Mouse (Mus musculus) midbrain, embryonic 10.5 days (tissue): ENCODE measurements around the gene Shroom3. TPM values are rescaled to one million over a fixed set of nuclear protein-coding genes. Genes with fewer than 3 reads are reported as not detected.

ENCODE experiments used
- DNase-seq: peaks from one replicate; pipeline ENCODE4 v3.0.0-alpha.2; 2017; ENCODE audit warnings: low spot score
- H3K27ac ChIP-seq: fragments of 300-500 bp; sonication (generic); replicated peaks from 2 replicates; pipeline ENCODE4 v1.5.1; 2016; ENCODE audit warnings: mild to moderate bottlenecking
- H3K27me3 ChIP-seq: fragments of 300-500 bp; sonication (generic); 2 replicates; pipeline ENCODE4 v1.6.1; 2016; ENCODE audit warnings: low read depth, mild to moderate bottlenecking; ENCODE audit not compliant: poor library complexity, severe bottlenecking
- H3K36me3 ChIP-seq: fragments of 300-500 bp; sonication (generic); 2 replicates; pipeline ENCODE4 v1.6.1; 2016; ENCODE audit warnings: mild to moderate bottlenecking, moderate library complexity
- H3K4me1 ChIP-seq: fragments of 300-500 bp; sonication (generic); 2 replicates; pipeline ENCODE4 v1.6.1; 2016
- H3K4me3 ChIP-seq: fragments of 300-500 bp; sonication (generic); 2 replicates; pipeline ENCODE4 v1.5.1; 2016; ENCODE audit warnings: mild to moderate bottlenecking, moderate library complexity
- H3K9me3 ChIP-seq: fragments of 300-500 bp; sonication (generic); replicated peaks from 2 replicates; pipeline ENCODE4 v1.6.1; 2016; ENCODE audit warnings: mild to moderate bottlenecking
- WGBS: fragments of 180-500 bp; shearing (Covaris S2); methylation state at CpG from one replicate; pipeline ENCODE4 v1.1.7; 2016; 5-methylcytosine and 5-hydroxymethylcytosine counted together
- polyA plus RNA-seq: library from polyadenylated mRNA; unstranded; fragments of >200 nt; fragmentation: Nextera tagmentation; extraction: Ambion mirVana; gene quantifications from 2 replicates; pipeline ENCODE4 v1.2.1, GENCODE M21; 2016

The Shroom3 gene
- polyA plus RNA-seq, 1 experiment from 2014 or later = 8.3 TPM

GRCm38 (mm10) chr5:92857177-92857576, 173.9 kb downstream of the Shroom3 start:
- DNase-seq = no peak
- H3K4me3 ChIP-seq = no peak overlapping the region
- no peaks in the 10 kb centered on the region for H3K36me3 ChIP-seq
- WGBS = 79% methylated on average over 7 of the region's 7 CpGs
- no peaks in the 10 kb centered on the region for H3K9me3 ChIP-seq
- H3K4me1 ChIP-seq = peaks cover 29% of the 10 kb centered on the region
- H3K27ac ChIP-seq = no peak overlapping the region
- H3K27me3 ChIP-seq = no peaks in the 10 kb centered on the region

- WGBS = 91% methylated on average over 3 of the region's 3 CpGs
- H3K27me3 ChIP-seq = no peaks in the 10 kb centered on the region
- no peaks in the 10 kb centered on the region for H3K9me3 ChIP-seq
- no peak overlapping the region for H3K4me3 ChIP-seq
- DNase-seq = no peak
- no peak overlapping the region for H3K27ac ChIP-seq
- peaks cover 32% of the 10 kb centered on the region for H3K4me1 ChIP-seq
- no peaks in the 10 kb centered on the region for H3K36me3 ChIP-seq
These were observed 174.9 kb downstream of the Shroom3 start for GRCm38 (mm10) chr5:92858104-92858503.

GRCm38 (mm10) chr5:92858576-92858975, 175.3 kb downstream of the Shroom3 start:
- peaks cover 32% of the 10 kb centered on the region for H3K4me1 ChIP-seq
- no peaks in the 10 kb centered on the region for H3K36me3 ChIP-seq
- no peak for DNase-seq
- H3K27me3 ChIP-seq = no peaks in the 10 kb centered on the region
- no peak overlapping the region for H3K27ac ChIP-seq
- H3K4me3 ChIP-seq = no peak overlapping the region
- H3K9me3 ChIP-seq = no peaks in the 10 kb centered on the region
- WGBS = 93% methylated on average over 4 of the region's 4 CpGs

- 48% methylated on average over 10 of the region's 10 CpGs for WGBS
- H3K4me1 ChIP-seq = peaks cover 37% of the 10 kb centered on the region
- H3K27ac ChIP-seq = peak overlapping the region; percentile 42
- H3K27me3 ChIP-seq = no peaks in the 10 kb centered on the region
- no peak overlapping the region for H3K4me3 ChIP-seq
- peak; percentile 50 for DNase-seq
- H3K9me3 ChIP-seq = no peaks in the 10 kb centered on the region
- H3K36me3 ChIP-seq = no peaks in the 10 kb centered on the region
These were observed 178.3 kb downstream of the Shroom3 start for GRCm38 (mm10) chr5:92861416-92862112.

- WGBS = 64% methylated on average over 4 of the region's 4 CpGs
- DNase-seq = no peak
- Histone ChIP-seq H3K4me3 (no peak overlapping the region), H3K9me3 (no peaks in the 10 kb centered on the region), H3K4me1 (peaks cover 39% of the 10 kb centered on the region), H3K27me3 (no peaks in the 10 kb centered on the region), H3K36me3 (0 out of 2 replicates have a peak, but pooled peaks cover 4% of the 10 kb centered on the region), H3K27ac (no peak overlapping the region)
These were observed 181.9 kb downstream of the Shroom3 start for GRCm38 (mm10) chr5:92865090-92865489.

GRCm38 (mm10) chr5:92866546-92866945, 183.3 kb downstream of the Shroom3 start:
- Histone ChIP-seq H3K4me3 (no peak overlapping the region), H3K4me1 (peaks cover 30% of the 10 kb centered on the region), H3K9me3 (no peaks in the 10 kb centered on the region), H3K27ac (no peak overlapping the region), H3K36me3 (0 out of 2 replicates have a peak, but pooled peaks cover 7% of the 10 kb centered on the region), H3K27me3 (no peaks in the 10 kb centered on the region)
- DNase-seq = no peak
- 94% methylated on average over 8 of the region's 8 CpGs for WGBS

GRCm38 (mm10) chr5:92867253-92867652, 184.0 kb downstream of the Shroom3 start:
- H3K27ac ChIP-seq = no peak overlapping the region
- peaks cover 23% of the 10 kb centered on the region for H3K4me1 ChIP-seq
- 86% methylated on average over 4 of the region's 4 CpGs for WGBS

GRCm38 (mm10) chr5:92868231-92868630, 185.0 kb downstream of the Shroom3 start:
- no peak overlapping the region for H3K27ac ChIP-seq
- H3K36me3 ChIP-seq = 0 out of 2 replicates have a peak, but pooled peaks cover 7% of the 10 kb centered on the region
- H3K4me3 ChIP-seq = no peak overlapping the region
- no peaks in the 10 kb centered on the region for H3K27me3 ChIP-seq
- peaks cover 21% of the 10 kb centered on the region for H3K4me1 ChIP-seq
- no peaks in the 10 kb centered on the region for H3K9me3 ChIP-seq
- 87% methylated on average over 2 of the region's 2 CpGs for WGBS
- DNase-seq = no peak

More at GRCm38 (mm10) chr5:92867253-92867652, 184.0 kb downstream of the Shroom3 start:
- no peak for DNase-seq
- 0 out of 2 replicates have a peak, but pooled peaks cover 7% of the 10 kb centered on the region for H3K36me3 ChIP-seq
- H3K4me3 ChIP-seq = no peak overlapping the region
- no peaks in the 10 kb centered on the region for H3K9me3 ChIP-seq
- no peaks in the 10 kb centered on the region for H3K27me3 ChIP-seq

- H3K4me1 ChIP-seq = peaks cover 5% of the 10 kb centered on the region; the same call in 1 of the 2 replicates
- whole genome bisulfite sequencing = 59% methylated on average over 3 of the region's 3 CpGs
- no peak overlapping the region for H3K27ac ChIP-seq
- DNase-seq = no peak
- no peak overlapping the region for H3K4me3 ChIP-seq
- H3K9me3 ChIP-seq = no peaks in the 10 kb centered on the region
- H3K27me3 ChIP-seq = no peaks in the 10 kb centered on the region
- H3K36me3 ChIP-seq = peaks cover 10% of the 10 kb centered on the region; the same call in 1 of the 2 replicates
These were observed 187.8 kb downstream of the Shroom3 start for GRCm38 (mm10) chr5:92871048-92871447.

- Histone ChIP-seq H3K27ac (no peak overlapping the region), H3K36me3 (peaks cover 10% of the 10 kb centered on the region; the same call in 1 of the 2 replicates), H3K4me3 (no peak overlapping the region), H3K4me1 (peaks cover 1% of the 10 kb centered on the region; the same call in 1 of the 2 replicates), H3K27me3 (no peaks in the 10 kb centered on the region), H3K9me3 (no peaks in the 10 kb centered on the region)
- no peak for DNase-seq
- 81% methylated on average over 4 of the region's 4 CpGs for WGBS
These were observed 188.9 kb downstream of the Shroom3 start for GRCm38 (mm10) chr5:92872182-92872581.

GRCm38 (mm10) chr5:92872991-92873390, 189.8 kb downstream of the Shroom3 start:
- no peaks in the 10 kb centered on the region for H3K9me3 ChIP-seq

GRCm38 (mm10) chr5:92873518-92873917, 190.3 kb downstream of the Shroom3 start:
- H3K27ac ChIP-seq = no peak overlapping the region
- H3K27me3 ChIP-seq = no peaks in the 10 kb centered on the region
- no peaks in the 10 kb centered on the region for H3K9me3 ChIP-seq
- H3K4me1 ChIP-seq = no peaks in the 10 kb centered on the region
- no peak overlapping the region for H3K4me3 ChIP-seq
- H3K36me3 ChIP-seq = peaks cover 10% of the 10 kb centered on the region; the same call in 1 of the 2 replicates
- no peak for DNase-seq

More at GRCm38 (mm10) chr5:92872991-92873390, 189.8 kb downstream of the Shroom3 start:
- Histone ChIP-seq H3K4me1 (no peaks in the 10 kb centered on the region), H3K36me3 (peaks cover 10% of the 10 kb centered on the region; the same call in 1 of the 2 replicates), H3K4me3 (no peak overlapping the region), H3K27ac (no peak overlapping the region), H3K27me3 (no peaks in the 10 kb centered on the region)
- no peak for DNase-seq
- 87% methylated on average over 2 of the region's 2 CpGs for WGBS

- peaks cover 3% of the 10 kb centered on the region; the same call in 1 of the 2 replicates for H3K36me3 ChIP-seq
- no peak for DNase-seq
- no peaks in the 10 kb centered on the region for H3K9me3 ChIP-seq
- WGBS = 95% methylated on average over 10 of the region's 10 CpGs
- peaks cover 9% of the 10 kb centered on the region for H3K4me1 ChIP-seq
- no peak overlapping the region for H3K4me3 ChIP-seq
- H3K27ac ChIP-seq = no peak overlapping the region
- no peaks in the 10 kb centered on the region for H3K27me3 ChIP-seq
These were observed 192.6 kb downstream of the Shroom3 start for GRCm38 (mm10) chr5:92875836-92876235.
